Mouse (Mus musculus) stomach, embryonic 15.5 days (tissue): ENCODE measurements around the gene Dynlt1a. TPM values are rescaled to one million over a fixed set of nuclear protein-coding genes. Genes with fewer than 3 reads are reported as not detected.
A peak's percentile ranks its signal among the peaks of the same experiment; 100 is the strongest.
"Not testable (repeated sequence)": the region's sequence is repeated elsewhere in the genome, so short reads cannot be mapped to it uniquely, and the experiment has no call there.

Experiments used
- ATAC-seq: fragments of 200-750 bp; cut with Nextera tagmentation; 2 replicates; pipeline ENCODE4 v1.8.0; 2017; ENCODE audit warnings: low read depth, moderate number of reproducible peaks, moderate TSS enrichment; ENCODE audit not compliant: insufficient read depth, low FRiP score
- H3K27ac ChIP-seq: fragments of 300-500 bp; sonication (generic); 2 replicates; pipeline ENCODE4 v1.5.1; 2015; ENCODE audit warnings: mild to moderate bottlenecking, inconsistent platforms
- H3K27me3 ChIP-seq: fragments of 300-500 bp; sonication (generic); replicated peaks from 2 replicates; pipeline ENCODE4 v1.6.1; 2015; ENCODE audit warnings: inconsistent platforms
- H3K36me3 ChIP-seq: fragments of 300-500 bp; sonication (generic); 2 replicates; pipeline ENCODE4 v1.6.1; 2015; ENCODE audit warnings: inconsistent platforms
- H3K4me1 ChIP-seq: fragments of 300-500 bp; sonication (generic); 2 replicates; pipeline ENCODE4 v1.6.1; 2015; ENCODE audit warnings: inconsistent platforms
- H3K4me2 ChIP-seq: fragments of 300-500 bp; sonication (generic); 2 replicates; pipeline ENCODE4 v1.6.1; 2015; ENCODE audit warnings: mild to moderate bottlenecking, inconsistent platforms
- H3K4me3 ChIP-seq: fragments of 300-500 bp; sonication (generic); replicated peaks from 2 replicates; pipeline ENCODE4 v1.5.1; 2015; ENCODE audit warnings: inconsistent platforms
- H3K9ac ChIP-seq: fragments of 300-500 bp; sonication (generic); 2 replicates; pipeline ENCODE4 v1.6.1; 2015; ENCODE audit warnings: inconsistent platforms
- H3K9me3 ChIP-seq: fragments of 300-500 bp; sonication (generic); 2 replicates; pipeline ENCODE4 v1.6.1; 2016; ENCODE audit warnings: inconsistent platforms
- WGBS: fragments of 180-500 bp; shearing (Covaris S2); methylation state at CpG from one replicate; pipeline ENCODE4 v1.1.7; 2015; 5-methylcytosine and 5-hydroxymethylcytosine counted together
- polyA plus RNA-seq: library from polyadenylated mRNA; unstranded; fragments of >200 nt; fragmentation: Nextera tagmentation; extraction: Ambion mirVana; gene quantifications from 2 replicates; pipeline ENCODE4 v1.2.1, GENCODE M21; 2015

Gene Dynlt1a
- polyA plus RNA-seq, 1 experiment from 2014 or later = 16.0 TPM

DNA sequence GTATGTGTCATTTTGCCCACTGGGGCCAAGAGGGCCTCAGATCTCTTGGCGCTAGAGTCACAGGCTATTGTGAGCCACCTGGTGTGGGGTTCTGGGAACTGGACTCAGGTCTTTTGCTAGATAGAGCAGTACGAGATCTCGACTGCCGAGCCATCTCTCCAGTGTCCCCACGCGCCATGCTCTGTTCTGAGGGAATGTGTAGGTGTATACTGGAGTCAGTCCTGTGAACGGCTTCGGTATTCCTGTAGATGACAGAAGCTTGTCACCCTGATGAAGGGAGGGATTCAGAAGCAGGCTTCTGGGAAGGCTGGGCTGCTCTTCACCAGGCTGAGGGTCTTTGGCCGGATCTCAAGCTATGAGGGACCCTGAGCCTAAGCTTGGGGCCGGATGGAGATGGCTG lies 37.5 kb downstream of the Dynlt1a start:
- ATAC-seq, H3K9ac ChIP-seq: not testable (repeated sequence)

DNA sequence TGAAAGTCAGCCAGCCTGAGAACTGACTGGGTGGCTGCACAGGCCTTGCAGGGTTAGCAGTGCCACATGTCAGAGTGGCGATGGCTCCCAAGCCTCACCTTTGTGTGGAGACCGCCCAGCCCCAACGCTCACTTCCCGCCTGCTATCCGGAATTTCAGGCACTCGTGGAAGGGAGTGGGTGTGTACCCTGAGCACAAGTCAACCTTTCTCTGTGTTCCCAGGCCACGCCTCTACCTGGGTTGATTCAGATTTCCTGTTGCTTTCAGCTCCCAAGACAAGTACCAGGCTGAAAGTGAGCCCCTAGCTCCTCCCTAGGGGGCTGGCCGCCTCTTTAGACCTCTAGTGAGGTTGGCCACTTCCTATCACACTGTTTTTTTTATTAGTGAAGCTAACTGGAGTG lies 38.1 kb downstream of the Dynlt1a start:
- not testable (repeated sequence) for H3K9ac ChIP-seq, H3K36me3 ChIP-seq, H3K4me1 ChIP-seq, H3K27me3 ChIP-seq, H3K27ac ChIP-seq, H3K9me3 ChIP-seq, H3K4me3 ChIP-seq, H3K4me2 ChIP-seq
- 55% methylated on average over 8 of the region's 8 CpGs for WGBS
- peak; percentile 83 for ATAC-seq

More for the DNA sequence above, 37.5 kb downstream of the Dynlt1a start:
- H3K4me2 ChIP-seq, H3K4me1 ChIP-seq, H3K4me3 ChIP-seq, H3K36me3 ChIP-seq, H3K9me3 ChIP-seq, H3K27ac ChIP-seq, H3K27me3 ChIP-seq: not testable (repeated sequence)
- WGBS = 85% methylated on average over 10 of the region's 10 CpGs

DNA sequence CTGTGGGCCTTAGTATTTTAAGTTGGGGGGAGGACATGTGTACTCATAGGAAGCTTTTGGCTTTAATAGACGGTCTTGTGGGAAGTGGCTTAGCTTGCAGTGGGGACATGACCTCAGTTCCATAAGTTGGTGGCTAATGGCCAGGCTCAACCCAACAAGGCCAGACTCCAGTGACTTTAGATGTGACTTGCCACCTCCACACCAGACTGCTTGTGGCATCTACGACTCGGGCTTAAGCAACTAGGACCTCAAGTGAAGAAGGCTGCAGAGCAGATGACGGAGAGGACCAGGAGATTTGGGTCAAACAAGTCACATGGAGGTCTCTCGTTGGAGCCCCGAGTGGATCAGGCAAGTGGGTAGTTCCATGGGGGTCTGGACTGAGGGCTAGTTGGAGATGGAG lies 42.6 kb downstream of the Dynlt1a start:
- not testable (repeated sequence) for H3K9me3 ChIP-seq, H3K27ac ChIP-seq, ATAC-seq, H3K27me3 ChIP-seq, H3K4me2 ChIP-seq, H3K4me1 ChIP-seq, H3K4me3 ChIP-seq, H3K36me3 ChIP-seq, H3K9ac ChIP-seq
- WGBS = 90% methylated on average over 6 of the region's 6 CpGs

DNA sequence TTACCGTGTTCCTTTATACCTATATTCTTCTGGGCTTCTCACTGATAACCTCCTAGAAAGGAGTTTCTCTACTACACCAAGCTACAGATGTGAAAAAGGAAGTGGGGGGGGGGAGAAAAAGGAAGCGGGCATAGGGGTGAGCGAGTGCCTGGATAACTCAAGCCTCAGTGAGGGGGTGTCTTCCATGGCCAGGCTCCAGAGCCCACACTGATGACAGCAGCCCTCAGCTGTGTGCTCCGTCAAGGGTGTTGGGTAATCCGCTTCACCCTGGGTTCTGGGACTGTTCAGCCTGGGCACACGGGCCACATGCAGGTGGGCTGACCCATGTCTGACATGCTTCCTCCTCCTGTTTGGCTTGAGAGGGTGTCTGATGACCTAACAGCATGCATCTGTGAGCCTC lies 45.3 kb downstream of the Dynlt1a start:
- not testable (repeated sequence) for ATAC-seq, H3K36me3 ChIP-seq, H3K4me2 ChIP-seq, H3K27me3 ChIP-seq, H3K4me3 ChIP-seq, H3K9ac ChIP-seq, H3K27ac ChIP-seq, H3K9me3 ChIP-seq, H3K4me1 ChIP-seq
- WGBS = 71% methylated on average over 6 of the region's 6 CpGs

DNA sequence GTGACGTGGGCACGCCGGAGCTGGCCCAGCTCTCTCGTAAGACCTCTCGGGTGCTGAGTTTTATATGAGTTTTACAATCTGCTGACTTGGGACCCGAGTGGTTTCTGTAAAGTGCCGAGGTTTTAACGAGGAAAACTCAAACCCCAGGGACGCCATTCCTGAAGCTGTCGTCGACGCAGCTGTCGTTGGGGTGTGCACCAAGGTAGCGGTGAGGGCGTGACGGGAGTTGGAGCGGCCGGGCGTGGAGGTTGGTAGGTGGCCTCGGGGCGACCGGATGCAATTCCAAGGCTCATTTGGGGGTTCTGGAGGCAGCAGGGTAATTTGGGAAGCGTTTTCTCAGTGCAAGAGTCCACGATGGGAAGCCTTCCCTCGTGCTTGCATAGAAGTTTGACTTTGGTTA lies 46.5 kb downstream of the Dynlt1a start:
- 0 out of 2 replicates have a peak, but pooled peaks have one; percentile 17 for ATAC-seq
- under 1% methylated on average over 25 of the region's 25 CpGs for WGBS
- H3K9me3 ChIP-seq, H3K36me3 ChIP-seq, H3K4me1 ChIP-seq, H3K27me3 ChIP-seq, H3K27ac ChIP-seq: not testable (repeated sequence)
- Histone ChIP-seq H3K9ac (0 out of 2 replicates have a peak overlapping the region, but pooled peaks have one; percentile 25), H3K4me2 (peak overlapping the region; percentile 60), H3K4me3 (peak overlapping the region; percentile 55)

DNA sequence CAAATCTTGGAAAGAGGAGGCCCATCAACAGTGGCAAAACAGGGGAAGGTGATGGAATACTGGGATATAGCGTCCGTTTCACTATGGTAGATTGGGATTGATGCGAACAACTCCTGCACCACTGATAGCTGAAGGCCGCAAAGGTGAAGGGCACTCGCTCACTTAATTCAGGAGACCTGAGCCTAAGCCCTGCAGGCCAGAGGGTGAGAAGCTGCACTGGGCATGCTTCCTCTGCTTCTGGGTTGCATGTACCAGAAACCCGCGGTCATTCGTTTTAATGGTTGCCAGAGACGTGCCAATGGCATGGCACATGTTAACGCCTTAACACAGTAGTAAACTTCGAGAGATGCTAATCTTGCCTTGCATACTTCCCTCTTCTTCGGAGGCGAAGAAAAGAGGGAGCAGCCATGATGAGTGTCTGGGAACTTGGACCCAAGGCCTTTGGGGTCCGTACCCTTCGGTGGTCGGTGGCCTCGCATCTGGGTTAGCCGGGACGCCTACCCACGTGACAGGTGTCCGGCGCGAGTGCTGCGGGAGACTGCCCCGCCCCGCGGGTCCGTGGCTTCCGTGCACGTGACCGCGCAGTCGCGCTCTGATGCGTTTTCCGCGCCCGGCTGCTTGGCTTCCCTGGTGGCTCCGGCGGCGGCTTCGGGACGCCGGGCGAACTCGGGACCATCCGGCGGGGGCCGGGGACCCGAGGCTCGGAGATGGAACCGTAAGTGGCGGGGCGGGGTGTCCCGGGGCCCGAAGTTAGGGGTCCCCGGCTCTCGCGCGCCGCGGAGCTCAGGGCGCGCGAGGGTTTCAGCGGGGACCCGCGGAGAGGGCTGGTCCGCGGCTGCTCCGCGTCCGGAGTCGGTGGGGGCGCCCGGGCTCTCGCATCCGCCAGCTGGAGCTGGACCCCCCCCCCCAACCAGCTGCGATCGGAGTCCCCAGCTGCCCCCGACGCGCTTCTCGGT lies 47.1 kb downstream of the Dynlt1a start:
- not testable (repeated sequence) for H3K36me3 ChIP-seq, H3K9me3 ChIP-seq, H3K4me1 ChIP-seq, H3K27me3 ChIP-seq, H3K27ac ChIP-seq
- 1% methylated on average over 67 of the region's 84 CpGs for WGBS
- Histone ChIP-seq H3K4me3 (peak overlapping the region; percentile 55), H3K4me2 (peak overlapping the region; percentile 60), H3K9ac (0 out of 2 replicates have a peak overlapping the region, but pooled peaks have one; percentile 25)
- ATAC-seq = peak; percentile 80

DNA sequence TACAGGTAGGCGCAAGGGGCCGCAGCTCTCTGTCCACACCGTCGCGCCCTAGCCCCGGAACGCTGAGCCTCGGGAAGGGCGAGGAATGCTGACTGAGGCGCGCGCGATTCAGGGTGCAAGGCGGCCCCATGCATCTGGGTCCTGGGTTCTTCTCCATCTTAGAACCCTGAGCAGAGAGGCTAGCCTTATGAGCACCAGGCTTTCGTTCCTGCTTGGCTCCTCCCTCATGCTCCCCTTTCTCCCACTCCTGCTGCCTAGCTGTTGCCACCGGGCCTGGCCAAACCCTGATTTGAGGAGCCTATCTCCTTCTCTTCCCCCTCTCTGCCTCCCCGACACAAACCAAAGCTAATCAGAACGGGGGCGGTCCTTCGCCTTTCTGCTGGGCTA lies 60.2 kb downstream of the Dynlt1a start:
- WGBS = 1% methylated on average over 20 of the region's 20 CpGs
- H3K4me3 ChIP-seq, H3K9ac ChIP-seq, H3K27me3 ChIP-seq, H3K27ac ChIP-seq, H3K9me3 ChIP-seq, H3K4me1 ChIP-seq, ATAC-seq, H3K36me3 ChIP-seq: not testable (repeated sequence)
- peak overlapping the region; percentile 40 for H3K4me2 ChIP-seq

DNA sequence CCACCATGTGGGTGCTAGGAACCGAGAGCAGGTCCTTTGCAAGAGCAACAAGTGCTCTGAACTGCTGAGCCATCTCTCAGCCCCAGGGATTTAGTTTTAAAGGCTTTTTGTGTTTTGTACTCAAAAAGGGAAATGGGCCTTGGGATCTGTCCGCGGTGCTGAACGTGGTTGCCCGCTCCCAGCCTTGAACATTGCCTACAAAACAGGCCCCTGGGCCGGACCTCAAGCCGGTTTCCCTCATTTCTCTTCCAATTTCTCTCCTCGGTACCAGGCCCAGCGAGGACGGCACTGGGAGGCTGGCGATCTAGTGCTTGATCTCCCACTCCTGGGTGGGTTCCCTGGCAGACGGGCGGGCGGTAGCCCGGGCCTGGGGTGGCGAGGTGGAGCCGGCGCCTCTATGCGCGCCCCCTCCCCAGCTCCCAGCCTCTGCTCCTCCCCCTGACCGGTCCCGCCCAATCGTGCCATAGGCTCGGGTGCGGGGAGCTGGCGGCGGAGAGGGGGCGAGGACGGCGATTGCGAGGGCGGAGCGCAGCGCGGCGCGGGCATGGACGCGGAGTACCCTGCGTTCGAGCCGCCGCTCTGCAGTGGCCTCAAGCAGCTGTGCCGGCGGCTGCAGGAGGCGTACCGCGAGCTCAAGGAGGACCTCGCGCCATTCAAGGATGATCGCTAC lies 60.8 kb downstream of the Dynlt1a start, which contains the start of gene Tmem181a:
Tmem181a (plus strand) TSS at position 461 of the 670 bp plus-strand sequence.
- not testable (repeated sequence) for H3K9ac ChIP-seq, H3K27me3 ChIP-seq, H3K36me3 ChIP-seq, H3K4me3 ChIP-seq, H3K27ac ChIP-seq, H3K9me3 ChIP-seq, H3K4me1 ChIP-seq
- peak within 1 kb of the TSS; percentile 40 for H3K4me2 ChIP-seq
- WGBS = 2% methylated on average over 23 of the region's 51 CpGs
- peak; percentile 35; the same call in 1 of the 2 replicates for ATAC-seq

Other genes starting within 250 kb of the Dynlt1a start
- gene Serac1, start 237.8 kb downstream of the Dynlt1a start, polyA plus RNA-seq = 4.4 and 4.5 TPM in 2 replicates
- 163 and 172 TPM in 2 replicates for gene Gtf2h5, start 237.7 kb downstream of the Dynlt1a start, polyA plus RNA-seq
- 89.6 and 114 TPM in 2 replicates for gene Tulp4, start 211.1 kb downstream of the Dynlt1a start, polyA plus RNA-seq
- gene Tmem181a, start 60.6 kb downstream of the Dynlt1a start, polyA plus RNA-seq = 20.7 and 22.3 TPM in 2 replicates
- 461 and 518 TPM in 2 replicates for gene Dynlt1b, start 112.6 kb upstream of the Dynlt1a start, polyA plus RNA-seq